Mouse (Mus musculus) gastrocnemius, postnatal 36 days (tissue): ENCODE results near the gene Fez2. TPM values are rescaled to one million over a fixed set of nuclear protein-coding genes. Genes with fewer than 3 reads are reported as not detected.

Experiments used
- DNase-seq, 2 experiments: peaks; one replicate each; pipeline ENCODE4 v3.0.0; 2022
- intact Hi-C: fragments of 180-260 bp; cut with DNase I; formaldehyde crosslinking; loops from one replicate; pipeline ENCODE4 v1.15.1; 2025
- total RNA-seq, 2 experiments: library from RNA; stranded (reverse); gene quantifications; 2 replicates each; pipeline ENCODE4 v1.2.3; 2021

Fez2 gene
- total RNA-seq, 2 experiments from 2014 or later = 52.8 to 64.7 TPM

GRCm38 (mm10) chr17:78419216-78419615 is 1.3 kb upstream of the Fez2 start:
- DNase-seq = no peak
- intact Hi-C loops = loop anchor here (5.0 kb wide), 1 partner anchor 42 kb away; no protein-coding TSS in a partner anchor

GRCm38 (mm10) chr17:78415255-78415654 is 2.7 kb downstream of the Fez2 start:
- intact Hi-C loops = loop anchor here (5.0 kb wide), 1 partner anchor 38 kb away; no protein-coding TSS in a partner anchor
- no peak for DNase-seq

- no peak for DNase-seq
- intact Hi-C loops = no loop called here
Observed at GRCm38 (mm10) chr17:78409900-78410299, 8.1 kb downstream of the Fez2 start.

- no peak for DNase-seq
- intact Hi-C loops = no loop called here
Observed at GRCm38 (mm10) chr17:78408386-78408785, 9.6 kb downstream of the Fez2 start.

GRCm38 (mm10) chr17:78407581-78407980 is 10.4 kb downstream of the Fez2 start:
- DNase-seq = no peak
- intact Hi-C loops = no loop called here

GRCm38 (mm10) chr17:78406854-78407253 is 11.1 kb downstream of the Fez2 start:
- no peak for DNase-seq
- intact Hi-C loops = no loop called here

- intact Hi-C loops = no loop called here
- peak in 1 of 2 experiments; percentile 32 for DNase-seq
Observed at GRCm38 (mm10) chr17:78405336-78405735, 12.6 kb downstream of the Fez2 start.

GRCm38 (mm10) chr17:78403804-78404203 is 14.1 kb downstream of the Fez2 start:
- intact Hi-C loops = no loop called here
- no peak for DNase-seq

GRCm38 (mm10) chr17:78403229-78403628 is 14.7 kb downstream of the Fez2 start:
- no peak for DNase-seq
- intact Hi-C loops = no loop called here

GRCm38 (mm10) chr17:78402174-78402573 is 15.8 kb downstream of the Fez2 start:
- intact Hi-C loops = no loop called here
- DNase-seq = no peak

GRCm38 (mm10) chr17:78401713-78402112 is 16.2 kb downstream of the Fez2 start:
- intact Hi-C loops = no loop called here
- no peak for DNase-seq

- intact Hi-C loops = no loop called here
Observed at GRCm38 (mm10) chr17:78401311-78401710, 16.6 kb downstream of the Fez2 start.

GRCm38 (mm10) chr17:78400130-78400840 is 17.7 kb downstream of the Fez2 start:
- intact Hi-C loops = no loop called here
- no peak for DNase-seq

More at GRCm38 (mm10) chr17:78401311-78401710, 16.6 kb downstream of the Fez2 start:
- DNase-seq = no peak

GRCm38 (mm10) chr17:78392401-78393087 is 25.4 kb downstream of the Fez2 start:
- intact Hi-C loops = no loop called here
- DNase-seq = no peak

- no peak for DNase-seq
- intact Hi-C loops = loop anchor here (10.0 kb wide), 1 partner anchor 65 kb away; no protein-coding TSS in a partner anchor
Observed at GRCm38 (mm10) chr17:78389573-78389972, 28.4 kb downstream of the Fez2 start.

- intact Hi-C loops = loop anchor here (10.0 kb wide), 1 partner anchor 67 kb away; no protein-coding TSS in a partner anchor
Observed at GRCm38 (mm10) chr17:78388101-78388847, 29.7 kb downstream of the Fez2 start.

GRCm38 (mm10) chr17:78387665-78388064 is 30.3 kb downstream of the Fez2 start:
- no peak for DNase-seq
- intact Hi-C loops = loop anchor here (10.0 kb wide), 1 partner anchor 67 kb away; no protein-coding TSS in a partner anchor

More at GRCm38 (mm10) chr17:78388101-78388847, 29.7 kb downstream of the Fez2 start:
- no peak for DNase-seq

- no peak for DNase-seq
- intact Hi-C loops = loop anchor here (10.0 kb wide), 1 partner anchor 72 kb away; no protein-coding TSS in a partner anchor
Observed at GRCm38 (mm10) chr17:78382321-78382720, 35.6 kb downstream of the Fez2 start.

GRCm38 (mm10) chr17:78379730-78380245 is 38.2 kb downstream of the Fez2 start:
- intact Hi-C loops = loop anchor here (5.0 to 10.0 kb wide), 2 partner anchors 38 to 75 kb away; partner anchors contain the start of gene Fez2
- no peak for DNase-seq

- no peak for DNase-seq
- intact Hi-C loops = loop anchor here (5.0 kb wide), 1 partner anchor 38 kb away; the partner anchor contains the start of gene Fez2
Observed at GRCm38 (mm10) chr17:78379079-78379729, 38.7 kb downstream of the Fez2 start.
